Mouse (Mus musculus): Measurements from ENCODE around the gene Gabbr2. TPM values are rescaled to one million over a fixed set of nuclear protein-coding genes. Genes with fewer than 3 reads are reported as not detected.

Gene Gabbr2
- polyA plus RNA-seq, 1 experiment from 2014 or later: 0.12 TPM

GRCm38 (mm10) chr4:46821709-46822108 is 170.0 kb downstream of the Gabbr2 start:
- no peak overlapping the region for H3K4me3 ChIP-seq
- DNase-seq (ENCODE audit: low spot score): no peak
- H3K27me3 ChIP-seq (ENCODE audit: low read depth, poor library complexity, severe bottlenecking): no peaks in the 10 kb centered on the region
- H3K9me3 ChIP-seq (replicated peaks): no peaks in the 10 kb centered on the region
- 88% methylated on average over 11 of the region's 11 CpGs for WGBS
- peaks cover 16% of the 10 kb centered on the region for H3K4me1 ChIP-seq
- no peaks in the 10 kb centered on the region for H3K36me3 ChIP-seq
- no peak overlapping the region; the same call in 1 of the 2 replicates for H3K27ac ChIP-seq (replicated peaks)

GRCm38 (mm10) chr4:46814954-46815353 is 176.7 kb downstream of the Gabbr2 start:
- H3K27ac ChIP-seq (replicated peaks): no peak overlapping the region
- WGBS: 86% methylated on average over 4 of the region's 4 CpGs
- H3K4me3 ChIP-seq: no peak overlapping the region
- peaks cover 15% of the 10 kb centered on the region for H3K4me1 ChIP-seq
- no peak for DNase-seq (ENCODE audit: low spot score)
- H3K9me3 ChIP-seq (replicated peaks): no peaks in the 10 kb centered on the region
- no peaks in the 10 kb centered on the region for H3K27me3 ChIP-seq (ENCODE audit: low read depth, poor library complexity, severe bottlenecking)
- no peaks in the 10 kb centered on the region for H3K36me3 ChIP-seq

- H3K36me3 ChIP-seq: no peaks in the 10 kb centered on the region
- no peaks in the 10 kb centered on the region for H3K9me3 ChIP-seq (replicated peaks)
- H3K27ac ChIP-seq (replicated peaks): no peak overlapping the region
Observed at GRCm38 (mm10) chr4:46814236-46814635, 177.4 kb downstream of the Gabbr2 start.

GRCm38 (mm10) chr4:46811165-46811564 is 180.5 kb downstream of the Gabbr2 start:
- Histone ChIP-seq H3K9me3 (replicated peaks) (no peaks in the 10 kb centered on the region), H3K4me3 (no peak overlapping the region)
- 57% methylated on average over 5 of the region's 5 CpGs for WGBS

More at GRCm38 (mm10) chr4:46814236-46814635, 177.4 kb downstream of the Gabbr2 start:
- WGBS: 88% methylated on average over 10 of the region's 10 CpGs
- H3K27me3 ChIP-seq (ENCODE audit: low read depth, poor library complexity, severe bottlenecking): no peaks in the 10 kb centered on the region
- DNase-seq (ENCODE audit: low spot score): no peak
- H3K4me1 ChIP-seq: peaks cover 15% of the 10 kb centered on the region
- no peak overlapping the region for H3K4me3 ChIP-seq

GRCm38 (mm10) chr4:46806876-46807275 is 184.8 kb downstream of the Gabbr2 start:
- Histone ChIP-seq H3K27me3 (ENCODE audit: low read depth, poor library complexity, severe bottlenecking) (no peaks in the 10 kb centered on the region), H3K4me1 (peaks cover 13% of the 10 kb centered on the region), H3K9me3 (replicated peaks) (no peaks in the 10 kb centered on the region), H3K27ac (replicated peaks) (no peak overlapping the region), H3K36me3 (no peaks in the 10 kb centered on the region), H3K4me3 (no peak overlapping the region)
- 91% methylated on average over 1 of the region's 1 CpGs for WGBS
- DNase-seq (ENCODE audit: low spot score): no peak

More at GRCm38 (mm10) chr4:46811165-46811564, 180.5 kb downstream of the Gabbr2 start:
- Histone ChIP-seq H3K27me3 (ENCODE audit: low read depth, poor library complexity, severe bottlenecking) (no peaks in the 10 kb centered on the region), H3K27ac (replicated peaks) (0 out of 2 replicates have a peak overlapping the region, but pooled peaks have one; percentile 13), H3K36me3 (no peaks in the 10 kb centered on the region), H3K4me1 (peaks cover 6% of the 10 kb centered on the region)
- no peak for DNase-seq (ENCODE audit: low spot score)

GRCm38 (mm10) chr4:46805910-46806309 is 185.8 kb downstream of the Gabbr2 start:
- Histone ChIP-seq H3K4me3 (no peak overlapping the region), H3K27me3 (ENCODE audit: low read depth, poor library complexity, severe bottlenecking) (no peaks in the 10 kb centered on the region), H3K9me3 (replicated peaks) (no peaks in the 10 kb centered on the region), H3K27ac (replicated peaks) (no peak overlapping the region), H3K4me1 (peaks cover 8% of the 10 kb centered on the region), H3K36me3 (no peaks in the 10 kb centered on the region)
- WGBS: 73% methylated on average over 3 of the region's 3 CpGs
- DNase-seq (ENCODE audit: low spot score): no peak

GRCm38 (mm10) chr4:46802386-46802785 is 189.3 kb downstream of the Gabbr2 start:
- 89% methylated on average over 7 of the region's 7 CpGs for WGBS
- Histone ChIP-seq H3K27ac (replicated peaks) (no peak overlapping the region), H3K4me3 (no peak overlapping the region), H3K9me3 (replicated peaks) (no peaks in the 10 kb centered on the region), H3K4me1 (peaks cover 21% of the 10 kb centered on the region), H3K36me3 (no peaks in the 10 kb centered on the region), H3K27me3 (ENCODE audit: low read depth, poor library complexity, severe bottlenecking) (no peaks in the 10 kb centered on the region)
- no peak for DNase-seq (ENCODE audit: low spot score)

- peak; percentile 16 for DNase-seq (ENCODE audit: low spot score)
- WGBS: 45% methylated on average over 4 of the region's 4 CpGs
Observed at GRCm38 (mm10) chr4:46799904-46800303, 191.8 kb downstream of the Gabbr2 start.

GRCm38 (mm10) chr4:46795707-46796106 is 196.0 kb downstream of the Gabbr2 start:
- H3K36me3 ChIP-seq: no peaks in the 10 kb centered on the region
- no peaks in the 10 kb centered on the region for H3K27me3 ChIP-seq (ENCODE audit: low read depth, poor library complexity, severe bottlenecking)
- H3K4me3 ChIP-seq: no peak overlapping the region
- H3K27ac ChIP-seq (replicated peaks): no peak overlapping the region
- DNase-seq (ENCODE audit: low spot score): no peak
- H3K9me3 ChIP-seq (replicated peaks): no peaks in the 10 kb centered on the region
- 60% methylated on average over 7 of the region's 7 CpGs for WGBS
- H3K4me1 ChIP-seq: peaks cover 22% of the 10 kb centered on the region

More at GRCm38 (mm10) chr4:46799904-46800303, 191.8 kb downstream of the Gabbr2 start:
- Histone ChIP-seq H3K27ac (replicated peaks) (peak overlapping the region; percentile 56; the same call in 1 of the 2 replicates), H3K4me3 (no peak overlapping the region), H3K36me3 (no peaks in the 10 kb centered on the region), H3K27me3 (ENCODE audit: low read depth, poor library complexity, severe bottlenecking) (no peaks in the 10 kb centered on the region), H3K4me1 (peaks cover 16% of the 10 kb centered on the region), H3K9me3 (replicated peaks) (no peaks in the 10 kb centered on the region)

- no peaks in the 10 kb centered on the region for H3K36me3 ChIP-seq
- H3K27ac ChIP-seq (replicated peaks): no peak overlapping the region
- WGBS: 93% methylated on average over 7 of the region's 7 CpGs
- no peaks in the 10 kb centered on the region for H3K9me3 ChIP-seq (replicated peaks)
- H3K4me3 ChIP-seq: no peak overlapping the region
- H3K4me1 ChIP-seq: peaks cover 15% of the 10 kb centered on the region
- H3K27me3 ChIP-seq (ENCODE audit: low read depth, poor library complexity, severe bottlenecking): no peaks in the 10 kb centered on the region
- DNase-seq (ENCODE audit: low spot score): no peak
Observed at GRCm38 (mm10) chr4:46794583-46794982, 197.1 kb downstream of the Gabbr2 start.

- no peak overlapping the region for H3K4me3 ChIP-seq
- no peak for DNase-seq (ENCODE audit: low spot score)
- H3K9me3 ChIP-seq (replicated peaks): no peaks in the 10 kb centered on the region
- no peak overlapping the region for H3K27ac ChIP-seq (replicated peaks)
- no peaks in the 10 kb centered on the region for H3K27me3 ChIP-seq (ENCODE audit: low read depth, poor library complexity, severe bottlenecking)
- WGBS: 89% methylated on average over 9 of the region's 9 CpGs
- H3K36me3 ChIP-seq: no peaks in the 10 kb centered on the region
- H3K4me1 ChIP-seq: peaks cover 14% of the 10 kb centered on the region; the same call in 1 of the 2 replicates
Observed at GRCm38 (mm10) chr4:46792280-46793026, 199.2 kb downstream of the Gabbr2 start.

- Histone ChIP-seq H3K36me3 (no peaks in the 10 kb centered on the region), H3K4me1 (peaks cover 14% of the 10 kb centered on the region; the same call in 1 of the 2 replicates), H3K9me3 (replicated peaks) (no peaks in the 10 kb centered on the region), H3K27ac (replicated peaks) (no peak overlapping the region), H3K4me3 (no peak overlapping the region), H3K27me3 (ENCODE audit: low read depth, poor library complexity, severe bottlenecking) (no peaks in the 10 kb centered on the region)
- 87% methylated on average over 14 of the region's 14 CpGs for WGBS
- DNase-seq (ENCODE audit: low spot score): no peak
Observed at GRCm38 (mm10) chr4:46791268-46791951, 200.3 kb downstream of the Gabbr2 start.

Measured in midbrain, embryonic 10.5 days (tissue).